Mouse (Mus musculus): ENCODE measurements around the gene Cep128.
"Not testable (repeated sequence)": the region's sequence is repeated elsewhere in the genome, so short reads cannot be mapped to it uniquely, and the experiment has no call there.

Cep128 gene

DNA sequence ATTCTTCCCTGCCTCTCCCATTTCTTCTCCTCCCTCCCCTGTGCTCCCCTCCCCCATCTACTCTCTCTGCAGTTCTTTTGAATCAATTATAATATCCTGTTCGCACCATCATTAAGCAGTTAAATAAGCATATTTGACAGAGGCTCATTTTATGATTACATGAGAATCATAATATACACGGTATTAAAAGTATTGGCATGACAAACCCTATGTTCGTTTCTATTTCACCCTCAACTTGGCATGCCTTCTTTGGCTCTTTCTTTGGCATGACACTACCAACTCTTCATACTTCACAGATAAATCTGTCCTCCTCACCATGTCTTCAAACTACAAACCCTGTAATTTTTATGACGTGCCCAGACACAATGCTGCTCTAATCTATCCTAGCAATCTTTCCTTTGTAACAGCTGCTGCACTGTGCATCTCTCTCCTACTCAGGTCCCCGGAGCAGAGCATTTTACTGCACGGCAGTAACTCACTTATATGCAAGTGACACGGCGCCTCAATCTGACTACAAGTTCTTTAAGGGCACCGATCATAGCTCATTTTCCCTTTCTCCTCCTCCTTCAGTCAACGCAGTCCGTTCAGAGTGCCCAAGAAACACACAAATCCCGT lies 324.4 kb downstream of the Cep128 start:
- DNase-seq (ENCODE audit: low read depth) = no peak

- DNase-seq (ENCODE audit: low read depth) = no peak
Observed at GRCm38 (mm10) chr12:91056885-91057284, 327.3 kb downstream of the Cep128 start.

DNA sequence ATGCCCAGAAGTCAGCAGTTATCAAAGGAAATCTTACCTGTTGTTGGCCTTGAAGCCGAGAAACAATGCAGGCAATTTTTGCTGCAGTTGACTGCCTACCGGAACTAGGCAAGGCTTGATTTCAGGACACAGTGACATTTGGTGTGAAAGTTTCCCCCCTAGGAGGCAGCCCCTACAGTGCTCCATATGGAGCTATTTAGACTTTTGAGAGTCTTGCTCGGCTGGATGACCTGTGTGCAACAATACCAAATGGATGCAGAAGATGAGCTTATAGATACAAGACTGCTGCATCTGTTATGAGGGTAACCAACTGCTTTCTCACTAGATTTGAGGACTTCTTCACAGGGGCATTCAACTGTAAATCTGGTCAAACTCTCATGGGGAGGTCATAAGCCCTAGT lies 331.9 kb downstream of the Cep128 start:
- DNase-seq (ENCODE audit: low read depth) = no peak

DNA sequence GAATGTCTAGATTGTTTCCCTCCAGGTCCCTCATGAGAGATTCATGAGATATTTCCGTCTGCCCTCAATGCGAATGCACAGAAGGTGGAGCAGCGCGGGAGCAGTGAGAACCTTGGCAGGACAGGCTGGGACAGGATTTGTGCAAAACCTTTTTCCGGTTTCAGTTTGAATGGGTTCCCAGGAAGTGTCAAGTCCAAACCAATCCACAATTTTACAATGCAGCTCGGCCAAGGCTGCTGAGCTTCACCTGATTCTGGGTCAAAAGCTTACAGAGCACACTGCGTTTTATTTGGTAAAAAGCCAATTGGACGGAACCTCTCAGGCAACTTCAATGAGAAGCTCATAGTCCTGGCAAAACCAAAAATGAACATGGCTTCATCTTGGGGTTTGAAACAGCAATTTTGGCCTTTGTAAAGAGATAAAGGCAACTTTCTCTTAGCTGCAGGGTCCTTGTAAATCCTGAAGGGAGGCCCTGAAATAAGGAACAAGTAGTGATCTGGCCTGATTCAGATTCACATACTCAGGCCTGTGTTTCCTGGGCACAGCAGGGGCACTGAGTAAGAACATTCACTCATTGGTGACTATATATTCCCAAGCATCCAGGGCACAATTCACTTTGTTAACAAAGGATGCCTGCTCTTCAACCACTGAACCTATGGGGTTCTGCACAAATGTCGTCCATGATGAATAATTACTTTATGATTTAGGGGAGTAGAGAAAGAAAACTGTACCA lies 333.4 kb downstream of the Cep128 start:
- no peak for DNase-seq (ENCODE audit: low read depth)

DNA sequence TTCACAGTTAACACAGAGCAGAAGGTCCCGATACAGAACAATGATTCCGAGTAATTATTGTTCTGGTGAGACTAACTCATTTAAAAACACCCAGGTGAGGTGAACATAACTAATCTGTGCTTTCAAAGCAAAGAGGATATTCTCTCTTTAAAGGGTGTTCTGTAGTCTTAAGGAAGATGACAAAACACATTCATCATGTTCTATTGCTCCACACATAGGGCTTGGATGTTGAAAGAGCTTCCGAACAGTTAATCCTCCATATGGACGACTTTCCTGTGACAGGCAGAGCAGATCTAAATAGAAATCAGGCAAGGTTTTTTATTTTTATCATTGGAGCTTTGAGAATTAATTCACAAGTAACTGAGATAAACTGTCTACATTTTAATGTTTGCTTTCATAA lies 342.8 kb downstream of the Cep128 start:
- DNase-seq (ENCODE audit: low read depth) = peak; percentile 28

DNA sequence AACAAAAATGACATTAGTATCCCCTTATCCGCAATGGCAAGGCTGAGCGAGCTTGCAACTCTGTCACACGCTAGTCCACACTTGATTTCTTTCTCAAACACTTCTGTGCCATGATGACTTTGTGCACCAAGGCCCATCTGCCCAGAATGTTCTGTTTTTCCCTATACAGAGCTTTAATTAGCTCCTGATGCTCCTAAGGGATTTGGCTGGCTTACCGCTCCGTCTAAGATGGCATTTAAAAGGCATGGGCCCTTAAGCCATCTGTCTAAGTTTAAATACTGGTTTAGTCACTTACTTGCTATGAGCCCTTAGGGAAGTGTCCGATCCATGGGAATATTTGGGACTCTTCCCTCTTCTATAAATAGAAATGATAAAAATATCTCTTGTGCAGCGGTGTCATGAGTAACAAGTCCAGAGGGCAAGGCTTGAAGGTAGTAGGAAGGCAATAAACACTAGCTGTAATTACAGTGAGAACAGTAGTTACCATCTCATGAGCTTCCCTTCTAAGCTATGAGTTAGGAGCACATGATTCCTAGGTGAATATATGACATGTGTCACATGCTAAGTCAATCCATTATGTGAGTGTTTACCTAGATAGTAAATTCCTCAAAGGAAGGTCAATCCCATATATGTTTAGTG lies 343.8 kb downstream of the Cep128 start:
- DNase-seq (ENCODE audit: low read depth) = no peak

DNA sequence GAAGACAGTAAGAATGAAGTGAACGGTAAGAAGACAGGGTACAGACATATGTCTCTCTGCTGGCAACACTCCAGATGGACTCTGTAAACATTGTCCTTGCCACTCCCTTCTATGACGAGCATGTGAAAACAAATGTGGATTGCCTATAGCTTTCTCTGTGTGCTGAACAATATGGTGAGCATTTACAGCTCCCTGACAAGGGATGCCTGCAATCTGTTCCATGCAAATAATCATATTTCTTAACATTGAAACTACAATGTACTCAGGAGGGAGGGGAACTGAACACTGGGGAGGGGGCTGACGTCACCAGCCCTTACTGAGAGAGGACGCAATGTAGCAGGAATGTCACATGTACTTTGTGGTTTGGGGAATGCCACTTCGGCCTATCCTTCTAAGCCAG lies 355.1 kb downstream of the Cep128 start:
- DNase-seq (ENCODE audit: low read depth) = no peak

DNA sequence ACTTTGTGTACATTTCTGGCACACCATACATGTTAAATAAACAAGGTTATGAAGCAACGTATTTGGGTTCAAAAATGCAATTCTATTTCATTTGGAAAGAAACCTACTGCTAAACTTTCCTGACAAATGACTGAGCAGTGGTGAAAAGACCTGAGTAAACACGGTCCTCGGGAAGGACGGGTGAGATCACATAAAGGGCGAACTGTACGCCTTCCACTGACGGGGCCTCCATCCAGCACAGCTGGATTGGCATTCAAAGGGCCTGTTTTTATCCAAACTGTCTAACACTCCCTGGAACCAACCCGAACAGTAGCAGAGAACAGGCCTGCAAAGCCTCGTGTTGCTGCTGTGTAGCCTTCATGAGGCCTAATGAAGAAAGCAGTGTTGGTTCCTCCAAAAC lies 356.5 kb downstream of the Cep128 start:
- DNase-seq (ENCODE audit: low read depth) = no peak

DNA sequence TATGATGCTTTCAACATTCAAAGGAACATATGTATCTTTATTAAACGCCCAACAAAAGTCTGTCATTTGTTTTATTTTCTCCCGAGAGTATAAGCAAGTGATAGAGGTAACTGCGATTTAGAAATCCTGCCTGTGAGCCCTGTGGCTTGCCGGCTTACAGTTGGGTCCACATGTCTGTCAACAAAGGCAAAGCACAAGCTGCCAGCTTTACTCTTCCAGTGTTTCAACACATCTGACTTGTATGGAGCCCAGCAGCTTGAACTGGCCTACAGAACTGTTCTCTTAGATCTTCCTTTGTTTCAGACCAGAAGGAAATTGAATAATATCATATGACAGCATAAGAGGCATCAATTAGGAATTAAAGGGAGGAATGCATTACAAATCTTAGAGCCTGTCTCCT lies 357.1 kb downstream of the Cep128 start:
- DNase-seq (ENCODE audit: low read depth) = no peak

GRCm38 (mm10) chr12:91015075-91015474 lies 369.1 kb downstream of the Cep128 start:
- DNase-seq (ENCODE audit: low read depth) = no peak

DNA sequence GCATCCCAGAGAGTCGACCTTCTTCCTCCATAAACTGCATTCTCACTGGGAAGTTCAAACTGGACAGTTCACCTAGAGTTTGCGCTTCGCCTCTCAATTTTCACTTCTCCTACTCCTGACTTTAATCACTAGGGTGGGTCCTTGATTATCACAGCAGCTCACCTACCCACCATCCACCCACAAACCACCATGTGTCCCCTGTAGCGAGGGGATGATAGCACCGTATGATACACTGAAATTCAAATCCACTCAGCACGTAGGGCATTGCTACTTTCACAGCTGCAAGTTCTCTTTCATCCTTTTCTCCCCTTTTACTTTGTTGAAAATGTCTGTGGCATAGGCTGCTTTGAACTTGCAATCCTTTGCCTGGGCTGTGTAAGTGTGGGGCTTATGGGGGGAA lies 371.2 kb downstream of the Cep128 start:
- DNase-seq (ENCODE audit: low read depth) = no peak

GRCm38 (mm10) chr12:91012184-91012583 lies 372.0 kb downstream of the Cep128 start:
- no peak for DNase-seq (ENCODE audit: low read depth)

DNA sequence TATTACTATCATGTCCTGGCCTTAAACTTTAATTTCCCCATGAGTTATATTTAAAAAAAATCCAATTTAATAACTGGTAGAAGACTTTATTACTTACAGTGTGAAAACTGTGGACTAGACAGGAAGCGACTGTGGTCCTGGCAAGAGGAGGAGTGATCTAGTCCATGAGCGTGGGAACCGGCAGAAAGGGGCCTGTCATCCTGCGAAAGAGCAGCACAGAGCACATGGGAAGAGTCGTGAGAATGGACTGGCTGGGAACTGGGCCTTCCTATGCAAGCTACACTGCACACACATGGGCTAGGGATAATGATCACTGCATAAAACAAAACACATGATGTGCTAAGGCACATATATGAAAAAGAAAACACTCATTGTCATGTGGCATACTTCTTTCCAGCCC lies 375.5 kb downstream of the Cep128 start:
- DNase-seq (ENCODE audit: low read depth) = no peak

DNA sequence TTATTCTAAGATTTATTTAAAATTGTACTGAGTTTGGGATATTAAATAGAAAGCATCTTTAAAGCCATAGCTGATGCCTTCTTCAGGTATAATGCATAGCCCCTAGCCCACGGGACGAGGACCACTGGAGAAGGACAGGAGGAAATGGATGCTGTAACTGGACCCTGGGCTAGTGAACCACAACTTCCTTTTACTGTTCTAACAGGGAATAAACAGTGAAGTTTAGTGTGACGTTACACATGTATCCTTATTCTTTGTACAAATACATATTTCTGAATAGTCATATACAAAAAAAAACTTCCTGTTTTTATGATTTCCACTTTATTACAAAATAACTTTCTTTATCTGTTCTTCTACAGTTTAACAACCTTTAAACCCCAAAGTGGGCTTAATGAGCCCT lies 376.0 kb downstream of the Cep128 start:
- peak; percentile 31 for DNase-seq (ENCODE audit: low read depth)

GRCm38 (mm10) chr12:90997539-90997938 lies 386.7 kb downstream of the Cep128 start:
- DNase-seq (ENCODE audit: low read depth) = no peak

- no peak for DNase-seq (ENCODE audit: low read depth)
Observed at GRCm38 (mm10) chr12:90993331-90993730, 390.9 kb downstream of the Cep128 start.

GRCm38 (mm10) chr12:90987782-90988181 lies 396.4 kb downstream of the Cep128 start:
- no peak for DNase-seq (ENCODE audit: low read depth)

GRCm38 (mm10) chr12:90987259-90987658 lies 396.9 kb downstream of the Cep128 start:
- DNase-seq (ENCODE audit: low read depth) = no peak

DNA sequence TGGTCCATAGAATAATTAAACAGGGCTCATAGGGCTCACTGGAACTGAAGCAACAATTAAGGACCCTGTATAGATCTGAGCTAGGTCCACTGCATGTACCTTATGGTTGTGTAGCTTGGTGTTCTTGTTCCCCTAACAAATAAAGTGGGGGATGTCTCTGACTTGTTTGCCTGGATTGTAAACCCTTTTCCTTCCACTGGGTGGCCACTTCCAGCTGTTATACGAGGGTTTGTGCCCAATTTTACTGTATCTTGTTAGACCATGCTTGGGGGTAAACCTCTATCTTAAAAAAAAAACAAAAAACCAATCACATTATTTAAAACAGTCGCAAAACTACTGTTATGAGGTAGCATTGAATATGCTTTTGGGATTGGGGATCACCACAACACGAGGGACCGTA lies 402.2 kb downstream of the Cep128 start:
- DNase-seq (ENCODE audit: low read depth) = peak; percentile 23

GRCm38 (mm10) chr12:90976406-90976805 lies 407.8 kb downstream of the Cep128 start:
- DNase-seq (ENCODE audit: low read depth) = not testable (repeated sequence)

DNA sequence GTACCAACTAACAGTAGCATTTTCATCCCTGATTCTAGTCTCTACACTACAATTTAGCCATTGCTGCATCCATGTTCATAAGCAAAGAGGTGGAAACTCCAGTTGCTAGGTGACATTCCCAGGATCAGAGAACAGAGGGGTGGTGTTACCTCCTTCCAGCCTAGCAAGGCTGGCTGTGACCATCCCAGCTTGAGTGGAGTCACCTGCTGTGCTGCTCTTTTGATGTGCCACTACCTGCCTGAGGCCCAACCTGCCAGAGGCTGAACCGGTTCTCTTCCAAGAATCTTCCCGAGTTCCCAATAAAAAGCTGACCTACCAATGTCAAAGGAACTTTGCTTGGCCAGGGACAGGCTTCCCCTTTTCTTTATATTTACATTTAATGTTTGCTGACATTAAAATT lies 408.8 kb downstream of the Cep128 start:
- no peak for DNase-seq (ENCODE audit: low read depth)

DNA sequence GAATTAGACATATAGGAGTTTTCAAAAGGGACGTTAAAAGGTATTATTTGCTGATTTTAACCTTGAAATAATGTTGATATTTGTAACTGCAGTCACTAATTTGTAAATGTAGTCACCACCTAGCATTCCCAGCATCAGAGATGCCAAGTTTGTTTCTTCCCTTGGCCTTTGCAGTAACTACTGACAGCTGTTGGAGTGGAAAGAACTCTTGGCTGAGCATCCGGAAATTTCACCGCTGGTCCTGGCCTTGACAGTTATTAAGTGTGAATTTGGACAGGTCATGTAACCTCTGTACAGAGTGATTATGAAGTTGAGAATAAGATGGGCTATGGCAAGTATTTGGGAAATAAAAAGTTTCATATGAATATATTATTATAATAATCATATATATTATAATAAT lies 413.1 kb downstream of the Cep128 start:
- no peak for DNase-seq (ENCODE audit: low read depth)

DNA sequence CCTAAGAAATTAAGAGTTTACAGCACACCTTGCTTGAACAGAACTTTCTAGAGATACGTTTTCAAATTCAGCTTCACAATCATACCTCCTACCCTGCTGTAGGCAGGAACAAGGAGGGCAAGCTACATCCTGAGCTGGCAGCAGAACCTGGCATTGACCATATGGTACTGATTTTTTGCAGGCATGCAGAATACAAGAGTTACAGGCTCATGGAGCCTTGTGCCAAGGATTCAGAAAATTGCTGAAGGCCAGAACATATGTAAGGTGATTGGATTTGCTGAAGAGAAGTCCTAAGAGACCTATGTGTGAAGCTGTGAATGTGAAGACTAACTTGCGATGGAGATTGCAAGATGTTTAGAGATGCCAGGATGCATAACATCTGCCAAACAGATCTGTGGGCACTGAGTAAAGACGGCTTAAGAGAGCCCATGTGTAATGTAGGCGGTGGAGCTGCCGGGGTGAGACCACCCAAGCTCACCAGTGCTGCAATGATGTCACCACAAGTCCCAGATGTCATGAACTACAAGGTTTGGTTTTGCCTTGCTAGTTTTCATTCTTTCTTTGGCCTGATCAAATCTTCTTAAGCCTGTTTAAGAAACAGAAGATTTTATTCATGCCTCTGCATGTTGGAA lies 422.7 kb downstream of the Cep128 start:
- no peak for DNase-seq (ENCODE audit: low read depth)

Measured in 416B (cell line).